Mouse (Mus musculus) c-Kit-positive CD71-positive TER-119-negative erythroid progenitor cells, embryonic 14.5 days (primary cell): Measurements from ENCODE around the gene Tmem268.
A peak's percentile ranks its signal among the peaks of the same experiment; 100 is the strongest.

Experiments
- DNase-seq: peaks from one replicate; pipeline ENCODE4 v3.0.0-alpha.2; 2013; ENCODE audit warnings: low read depth

Tmem268 gene

DNA sequence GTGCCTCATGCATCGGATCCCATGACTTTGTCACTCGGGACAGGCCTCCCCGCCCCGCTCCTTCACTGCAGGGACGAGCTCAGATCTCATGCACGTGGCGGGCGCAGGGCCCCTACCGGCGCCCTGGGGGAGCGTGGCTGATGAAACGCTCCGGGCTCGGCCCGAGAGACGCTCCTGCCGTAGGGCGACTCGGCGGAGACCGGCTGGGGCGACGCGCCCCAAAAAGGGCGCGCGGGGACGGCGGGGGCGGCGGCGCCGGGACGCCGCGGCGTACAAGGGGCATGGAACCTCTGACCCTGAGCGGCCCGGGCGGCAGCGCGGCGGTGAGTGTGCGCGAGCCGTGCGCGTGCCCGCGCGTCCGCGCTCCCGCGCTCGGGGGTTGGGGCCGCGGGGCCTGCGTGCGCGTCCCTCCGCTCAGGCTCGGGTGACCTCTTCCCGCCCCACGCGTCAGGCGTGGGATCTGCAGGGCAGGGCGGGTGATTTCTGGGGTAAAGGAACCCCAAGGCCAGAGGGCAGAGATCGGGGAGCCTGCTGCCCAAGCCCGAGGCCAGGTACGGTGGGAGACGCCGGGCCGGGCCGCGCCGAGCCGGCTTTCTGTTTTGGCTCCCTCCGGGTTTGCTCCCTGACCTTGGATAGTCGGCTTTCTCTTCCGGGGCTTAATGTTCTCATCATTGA is at the start of gene Tmem268:
Gene Tmem268, plus strand, starts transcription at position 375 of the 675 bp plus-strand sequence.
- DNase-seq: peak; percentile 51

DNA sequence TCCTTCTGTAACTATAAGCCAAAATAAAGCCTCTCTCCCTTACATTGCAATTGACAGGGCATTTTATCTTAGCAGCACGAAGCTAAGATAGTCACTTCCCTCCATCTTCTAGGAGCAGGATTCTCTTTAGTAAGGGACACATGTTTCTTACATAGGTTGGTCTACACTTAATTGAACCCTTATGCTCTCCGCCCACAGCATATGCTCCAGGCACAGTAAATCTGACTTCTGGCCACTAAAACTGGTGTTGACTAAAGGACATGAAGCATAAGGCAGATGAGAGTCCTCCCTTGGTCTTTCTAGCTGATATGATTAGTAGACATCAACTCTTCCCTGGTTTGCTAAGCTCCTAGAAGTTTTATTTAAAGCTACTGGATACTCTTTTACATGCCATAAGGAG is 45.7 kb upstream of the Tmem268 start:
- no peak for DNase-seq

DNA sequence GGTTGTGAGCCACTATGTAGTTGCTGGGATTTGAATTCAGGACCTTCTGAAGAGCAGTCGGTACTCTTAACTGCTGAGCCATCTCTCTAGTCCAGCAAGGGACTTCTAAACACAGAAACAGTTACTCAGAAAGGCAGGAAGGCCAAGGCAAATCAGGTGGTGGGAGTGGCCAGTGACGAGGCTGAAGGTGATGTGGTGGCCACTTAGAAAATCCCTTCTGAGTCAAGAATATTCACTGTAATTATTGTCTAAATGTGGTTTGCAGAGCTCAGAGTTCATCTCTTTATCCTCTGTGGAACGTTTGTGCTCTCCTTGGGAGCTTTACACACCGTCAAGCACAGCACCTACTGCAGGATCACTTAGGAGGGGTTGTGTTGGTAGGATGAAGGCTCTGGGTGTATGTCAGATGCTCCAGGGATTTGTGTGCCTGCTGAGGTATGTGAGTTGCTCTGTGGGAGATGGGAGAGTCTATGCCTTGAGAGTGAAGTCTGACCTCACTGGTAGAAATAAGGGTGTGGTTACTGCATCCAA is 44.1 kb upstream of the Tmem268 start:
- no peak for DNase-seq

DNA sequence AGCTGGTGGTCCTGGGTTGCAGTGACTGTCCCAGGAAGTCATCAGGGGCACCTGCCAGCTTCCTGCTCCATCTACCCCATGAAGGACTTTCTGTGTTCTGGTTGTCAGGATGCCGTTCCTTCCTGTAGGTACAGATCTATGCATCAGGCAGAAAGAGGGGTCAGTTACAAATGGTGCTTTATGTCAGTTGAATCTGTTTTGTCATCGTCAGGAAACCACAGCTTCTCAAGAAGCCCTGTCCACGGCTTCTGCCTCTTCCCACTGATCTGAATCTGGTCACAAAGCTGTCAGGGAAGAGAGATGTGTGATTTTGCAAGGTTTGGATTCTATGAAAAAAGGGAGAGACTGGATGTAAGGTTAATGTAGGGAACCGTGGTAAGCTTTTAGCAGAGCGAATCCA is 43.6 kb upstream of the Tmem268 start:
- no peak for DNase-seq

DNA sequence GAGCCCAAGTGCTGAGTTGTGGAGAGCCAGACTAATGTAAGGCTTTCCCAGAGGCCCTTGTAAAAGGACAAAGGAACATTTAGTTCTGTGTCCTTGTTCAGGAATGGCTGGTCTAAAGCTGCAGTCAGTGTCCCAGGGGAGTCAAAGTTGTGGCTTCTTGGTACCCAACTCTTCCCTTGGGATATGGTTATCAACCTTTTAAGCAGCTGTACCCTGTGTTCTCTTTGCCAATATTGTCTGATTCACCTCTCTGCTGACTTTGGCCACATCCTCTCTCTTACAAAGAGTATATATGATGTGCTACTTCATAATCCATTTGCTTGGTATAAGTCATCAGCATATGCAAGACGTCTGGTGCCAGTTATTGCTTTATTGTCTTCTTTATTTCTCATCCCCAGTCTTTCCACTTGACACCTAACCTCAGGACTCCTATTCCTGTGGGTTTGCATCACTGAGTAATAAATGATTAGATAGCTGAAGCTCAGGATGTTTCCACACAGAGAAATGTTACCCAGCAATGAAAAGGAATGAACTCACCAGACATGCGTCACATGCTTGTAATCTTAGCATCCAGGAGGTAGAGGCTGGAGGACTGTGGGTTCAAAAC is 36.7 kb upstream of the Tmem268 start:
- no peak for DNase-seq

DNA sequence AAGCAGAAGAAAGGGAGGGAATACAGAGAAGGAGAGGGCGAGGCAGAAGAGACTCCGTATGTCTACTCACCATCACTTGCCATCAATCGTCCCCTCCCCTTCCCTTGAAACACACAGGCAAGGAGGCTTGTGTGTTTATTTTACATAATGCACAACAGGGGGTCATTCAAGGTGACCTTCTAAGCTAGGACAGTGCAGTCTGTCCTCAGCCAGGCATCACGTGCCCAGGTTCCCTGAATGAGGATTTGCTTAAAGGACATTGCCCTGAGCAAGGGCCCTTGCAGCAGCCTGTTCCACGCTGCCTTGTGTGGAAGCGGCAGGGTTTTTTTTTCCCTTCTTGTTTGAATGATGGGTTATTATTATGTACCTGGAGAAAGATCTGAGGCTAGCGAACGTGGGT is 33.1 kb upstream of the Tmem268 start:
- DNase-seq: no peak

DNA sequence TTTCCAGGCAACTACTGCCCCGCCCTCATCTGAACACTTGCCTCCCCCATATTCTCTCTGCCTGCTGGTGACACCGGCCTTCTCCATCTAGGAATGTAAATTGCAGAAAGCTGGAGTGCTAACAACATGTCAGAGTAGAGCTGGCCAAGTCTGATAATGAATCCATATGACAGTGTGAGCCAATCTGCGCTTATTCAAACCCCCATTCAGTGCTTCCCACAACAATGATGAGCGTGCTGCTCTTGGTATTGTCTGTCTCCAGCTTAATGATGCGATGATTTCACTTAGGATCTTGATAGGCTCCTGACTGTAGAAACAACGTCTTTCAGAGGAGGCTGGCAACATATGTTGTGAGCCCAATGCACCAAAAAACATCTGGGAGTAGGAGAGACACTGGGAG is 29.6 kb upstream of the Tmem268 start:
- no peak for DNase-seq

DNA sequence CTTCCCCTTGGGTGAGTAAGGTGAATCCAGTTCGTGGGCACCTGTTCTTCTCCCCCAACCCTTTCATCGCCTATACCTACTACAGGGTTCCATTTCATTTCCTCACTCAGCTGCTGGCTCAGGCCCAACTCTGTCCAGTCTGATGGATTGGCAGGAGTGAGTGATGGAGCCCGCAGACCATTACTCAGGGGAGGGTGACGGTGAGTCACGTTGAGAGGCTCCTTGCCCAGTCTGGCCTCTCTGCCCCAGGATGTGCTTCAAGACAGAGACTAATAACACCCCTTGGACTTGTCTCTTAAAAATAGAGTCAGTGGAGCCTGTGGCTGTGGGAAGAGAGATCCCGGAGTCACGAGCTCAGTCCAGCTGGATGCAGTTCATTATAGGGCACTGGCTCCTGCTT is 28.2 kb upstream of the Tmem268 start:
- no peak for DNase-seq

DNA sequence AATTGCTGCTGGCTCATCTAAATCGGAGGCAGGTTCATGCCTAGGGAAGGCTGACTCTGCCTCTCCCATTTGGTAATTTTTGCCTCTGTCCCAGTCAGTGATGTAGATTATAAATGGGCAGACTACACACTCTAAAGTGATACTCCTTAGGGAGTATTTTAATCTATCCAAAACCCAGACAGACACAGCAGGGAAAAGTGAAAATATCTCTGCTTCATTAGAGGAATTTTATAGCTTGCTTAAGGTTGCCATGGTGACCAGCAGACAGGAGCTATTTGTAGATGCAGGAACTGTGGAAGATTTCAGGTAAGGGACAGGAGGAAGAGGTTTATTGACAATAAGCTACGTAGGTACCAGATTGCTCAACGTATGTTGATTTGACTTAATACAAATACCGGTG is 21.0 kb upstream of the Tmem268 start:
- DNase-seq: no peak

DNA sequence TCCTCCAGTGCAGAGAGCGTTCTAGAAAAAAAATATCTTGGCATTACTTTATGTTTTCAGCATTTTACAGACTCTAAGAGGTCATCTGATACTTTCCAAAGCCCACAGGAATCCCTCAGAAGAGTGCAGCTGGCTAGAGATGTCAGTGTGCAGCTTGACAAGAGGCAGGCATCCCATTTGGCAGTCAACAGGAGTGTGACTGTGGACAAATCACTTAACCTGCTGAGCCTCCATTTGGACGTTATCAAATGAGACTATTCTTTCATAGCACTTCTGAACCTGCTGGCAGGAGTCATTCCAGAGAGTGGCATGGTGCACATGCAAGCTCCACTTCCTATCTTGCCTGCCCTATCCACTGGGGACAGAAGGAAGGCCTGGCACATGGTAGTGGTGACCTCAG is 16.4 kb upstream of the Tmem268 start:
- no peak for DNase-seq

DNA sequence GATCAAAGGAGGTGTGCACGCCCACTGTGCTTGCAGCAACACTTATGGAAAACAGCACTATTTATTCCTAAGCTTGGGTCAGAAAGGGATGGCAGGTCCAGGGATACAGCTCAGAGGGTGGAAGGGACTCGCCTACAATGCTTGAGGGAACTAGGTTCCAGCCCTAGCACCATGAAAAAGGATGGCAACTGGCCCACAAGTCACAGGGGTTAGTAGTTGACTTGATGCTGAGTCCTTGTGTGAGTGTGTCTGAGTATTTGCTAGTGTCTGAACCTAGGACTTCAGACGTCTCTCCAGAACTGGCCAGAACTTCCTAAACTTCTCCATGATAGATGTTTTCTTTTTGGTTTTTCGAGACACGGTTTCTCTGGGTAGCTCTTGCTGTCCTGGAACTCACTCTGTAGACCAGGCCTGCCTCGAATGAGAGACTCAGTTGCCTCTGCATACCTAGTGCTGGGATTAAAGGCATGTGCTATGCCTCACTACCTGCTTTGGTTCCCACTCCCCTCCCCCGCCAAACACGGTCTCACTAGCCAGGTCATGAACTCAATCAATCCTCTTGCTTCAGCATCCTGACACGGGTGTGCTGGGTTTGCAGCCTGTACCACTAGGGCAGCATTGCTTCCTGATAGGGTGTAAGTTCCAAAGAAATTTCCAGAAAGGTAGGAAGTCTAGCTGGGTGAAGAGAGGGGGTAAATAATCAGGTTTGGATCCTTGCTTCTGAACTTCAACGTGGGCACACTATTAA is 14.7 kb upstream of the Tmem268 start:
- no peak for DNase-seq

DNA sequence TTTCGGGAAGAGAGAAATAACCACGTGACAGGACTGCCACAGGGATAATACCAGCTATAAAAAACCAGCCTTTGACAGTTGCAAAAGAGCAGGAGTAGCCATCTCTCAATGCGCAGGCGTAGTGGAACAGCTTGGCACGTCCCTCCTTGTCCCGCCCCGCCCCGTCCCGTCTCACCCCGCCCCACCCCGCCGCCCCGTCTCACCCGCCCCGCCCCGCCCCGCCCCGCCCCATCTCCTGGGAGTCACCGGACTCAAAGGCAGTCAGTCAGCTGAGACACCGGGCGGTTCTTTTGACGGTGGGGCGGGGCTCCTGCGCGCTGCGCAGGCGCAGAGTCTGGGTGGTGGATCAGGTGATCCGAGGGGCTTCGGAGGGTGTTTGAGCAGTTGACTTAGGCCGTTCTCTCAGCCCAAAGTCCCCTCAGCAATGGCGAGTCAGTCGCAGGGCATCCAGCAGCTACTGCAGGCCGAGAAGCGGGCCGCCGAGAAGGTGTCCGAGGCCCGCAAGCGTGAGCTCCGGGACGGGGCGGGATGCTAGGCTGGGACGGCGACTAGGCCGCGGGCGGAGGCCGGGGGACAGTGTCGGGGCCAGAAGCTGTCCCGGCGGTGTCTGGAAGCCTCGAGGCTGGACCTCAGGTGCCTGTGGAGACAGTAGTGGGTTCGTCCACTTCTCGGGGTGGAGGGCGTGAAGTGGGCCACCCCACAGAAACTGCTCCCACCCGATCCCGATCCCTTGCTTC is 13.9 kb upstream of the Tmem268 start, which contains the start of gene Atp6v1g1:
Gene Atp6v1g1, plus strand, starts transcription at position 279 of the 737 bp plus-strand sequence.
- peak; percentile 82 for DNase-seq

DNA sequence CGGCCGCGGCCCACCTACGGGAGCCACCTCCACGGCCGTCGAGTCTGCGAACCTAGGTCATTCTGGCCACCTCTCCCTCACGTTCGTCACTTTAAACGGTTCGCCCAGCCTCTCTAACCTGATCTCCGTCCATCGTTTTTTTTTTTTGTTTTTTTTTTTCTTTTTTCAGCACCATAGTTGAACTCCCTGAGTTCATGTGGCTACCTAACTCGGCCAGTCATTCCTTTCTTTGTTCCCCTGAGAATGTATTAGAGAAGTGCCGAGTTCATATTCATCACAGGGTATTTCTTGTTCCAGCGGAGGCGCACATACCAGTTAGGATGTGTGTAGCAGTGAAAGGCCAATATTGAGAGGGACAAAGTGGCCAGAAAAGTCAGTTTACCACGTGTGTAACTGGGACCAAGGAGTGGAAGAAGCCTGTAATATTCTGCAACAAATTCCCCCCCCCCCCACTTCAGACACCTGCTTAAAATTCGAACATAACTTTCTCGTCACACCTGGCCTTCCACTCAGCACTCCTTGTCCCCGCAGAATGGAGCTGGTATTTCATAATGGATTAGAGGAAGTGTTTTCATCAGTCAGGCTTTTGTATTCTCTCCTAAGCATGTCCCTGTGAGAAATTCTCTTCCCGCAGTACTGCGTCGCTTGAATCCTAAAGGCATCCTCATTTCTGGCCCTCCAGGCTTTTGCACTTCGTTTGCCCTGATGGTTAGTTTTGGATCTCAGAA is 13.2 kb upstream of the Tmem268 start:
- no peak for DNase-seq

DNA sequence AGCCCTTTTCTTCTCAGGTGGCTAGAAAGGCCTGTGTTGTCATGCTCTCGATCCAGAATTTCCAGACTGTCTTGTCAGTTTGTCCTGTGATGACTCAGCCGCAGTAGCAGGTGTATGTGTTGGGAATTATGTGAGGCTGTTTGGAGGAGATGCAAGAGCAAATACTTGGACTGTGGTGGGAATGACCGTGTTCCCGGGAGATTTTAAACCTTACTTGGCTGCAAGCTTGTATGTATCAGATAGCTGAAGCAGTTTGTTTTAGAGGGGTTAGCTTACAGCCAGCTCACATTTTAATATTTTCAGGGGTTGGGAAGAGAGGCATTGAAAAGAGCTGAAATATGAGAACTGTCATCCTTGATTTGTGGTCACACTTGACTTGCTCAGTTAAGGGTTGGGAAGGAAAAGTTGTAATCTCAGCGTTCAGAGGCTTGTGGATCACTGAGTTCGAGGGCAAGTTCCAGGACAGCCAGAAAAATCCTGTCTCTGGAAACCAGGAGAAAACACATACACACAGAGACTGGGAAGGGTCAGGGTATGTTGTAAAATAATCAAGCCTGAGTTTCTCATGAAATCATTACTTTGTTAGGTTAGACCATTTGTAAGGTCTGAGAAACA is 12.0 kb upstream of the Tmem268 start:
- DNase-seq: no peak

DNA sequence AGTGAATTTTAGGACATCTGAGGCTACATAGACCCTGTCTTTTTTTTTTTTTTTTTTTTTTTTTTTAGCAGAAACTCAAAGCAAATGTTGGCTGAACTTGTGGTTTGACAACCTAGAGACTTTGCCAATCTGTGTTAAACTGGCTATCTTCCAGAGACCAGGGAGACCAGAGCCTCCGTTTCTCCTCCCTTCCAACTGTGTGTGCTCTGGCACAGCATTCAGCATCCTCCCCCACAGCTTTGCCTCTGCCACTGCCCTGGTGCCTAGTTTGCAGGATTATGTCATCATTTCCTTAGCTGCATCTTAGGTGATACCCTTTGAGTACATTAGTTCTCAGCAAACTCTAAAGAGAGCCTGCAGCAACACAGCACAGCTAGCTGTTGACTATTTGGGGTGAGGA is 10.8 kb upstream of the Tmem268 start:
- DNase-seq: no peak

DNA sequence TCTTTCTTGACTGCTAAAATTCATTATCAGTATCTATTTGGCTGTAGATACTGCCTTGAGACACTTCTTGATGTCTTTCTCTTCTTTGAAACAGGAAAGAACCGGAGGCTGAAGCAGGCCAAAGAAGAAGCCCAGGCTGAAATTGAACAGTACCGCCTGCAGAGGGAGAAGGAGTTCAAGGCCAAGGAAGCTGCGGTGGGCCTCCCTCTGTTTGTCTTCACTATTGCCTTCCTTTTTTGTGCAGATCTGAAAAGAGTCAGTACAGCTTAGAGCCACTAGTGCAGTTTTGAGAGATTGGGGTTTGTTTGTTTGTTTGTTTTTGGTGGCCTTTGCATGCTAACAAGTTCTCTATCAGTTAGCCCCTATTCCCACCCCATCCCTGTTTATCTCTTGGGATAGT is 10.1 kb upstream of the Tmem268 start:
- DNase-seq: no peak

DNA sequence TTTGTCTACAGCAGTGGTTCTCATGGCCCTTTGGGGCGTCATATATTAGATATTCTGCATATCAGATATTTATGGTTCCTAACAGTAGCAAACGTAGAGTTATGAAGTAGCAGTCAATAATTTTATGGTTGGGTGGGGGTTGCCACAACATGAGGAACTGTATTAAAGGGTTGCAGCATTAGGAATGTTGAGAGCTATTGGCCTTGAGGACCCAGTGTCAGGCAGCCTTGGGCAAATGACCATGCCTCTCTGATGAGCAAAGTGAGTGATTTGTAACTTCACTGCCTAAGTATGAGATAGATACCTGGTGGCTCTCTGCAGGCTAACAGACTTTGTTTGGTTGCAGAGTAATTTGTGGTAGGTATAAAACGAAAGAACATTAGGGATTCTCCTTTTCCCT is 7.7 kb upstream of the Tmem268 start:
- DNase-seq: no peak

DNA sequence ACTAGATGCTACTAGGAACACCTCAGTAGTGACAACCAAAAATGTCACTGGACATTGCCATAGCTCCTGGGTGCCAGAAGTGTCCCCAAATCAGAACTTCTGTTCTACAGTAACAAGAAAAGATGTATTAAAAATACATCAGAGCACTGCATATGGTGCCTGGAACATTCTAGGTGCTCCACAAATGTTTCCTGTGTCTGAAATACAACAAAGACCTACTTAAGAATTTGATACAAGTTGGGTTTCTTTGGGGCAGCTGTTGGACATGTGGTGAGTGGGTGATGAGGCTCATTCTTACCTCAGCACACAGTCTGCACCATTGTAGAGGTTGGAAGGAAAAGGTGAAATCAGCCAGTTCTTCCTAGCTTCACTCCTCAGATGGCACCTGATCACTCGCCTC is 5.7 kb upstream of the Tmem268 start:
- DNase-seq: no peak

DNA sequence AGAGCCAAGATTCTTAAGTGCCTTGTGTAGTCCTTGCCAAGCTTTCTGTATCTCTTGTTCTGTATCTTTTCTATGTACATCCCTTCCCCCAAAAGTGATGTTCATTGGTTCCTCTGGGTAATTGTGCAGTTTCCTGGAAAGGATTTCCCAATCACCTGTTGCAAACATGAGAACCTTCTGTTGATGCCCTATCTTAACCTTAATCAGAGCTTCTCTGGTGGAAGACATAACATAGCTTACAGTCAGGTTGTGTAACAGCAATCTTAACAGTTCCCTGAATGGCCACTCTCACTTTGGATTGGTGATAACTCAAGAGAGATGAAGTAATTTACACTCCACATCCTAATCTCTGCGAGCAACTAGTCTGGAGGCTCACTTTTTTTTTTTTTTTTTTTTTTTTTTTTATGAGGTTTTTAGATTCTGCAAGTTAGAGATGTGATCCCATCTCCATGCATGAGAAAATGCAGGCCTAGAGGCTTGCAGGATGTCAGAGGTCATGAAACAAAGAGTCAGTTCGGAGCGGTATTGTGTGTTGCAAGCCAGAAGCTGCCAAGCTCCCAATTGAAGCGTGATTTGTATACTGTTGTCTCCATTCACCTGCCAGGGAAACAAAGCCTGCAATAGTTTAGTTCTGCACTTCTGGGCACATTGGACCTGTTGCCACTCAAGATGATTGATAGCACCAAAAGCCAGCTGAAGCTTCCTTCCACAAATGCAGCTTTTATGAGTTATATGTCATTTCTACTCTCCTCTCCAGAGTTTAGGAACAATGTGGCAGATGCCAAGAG is 4.6 kb upstream of the Tmem268 start:
- no peak for DNase-seq

DNA sequence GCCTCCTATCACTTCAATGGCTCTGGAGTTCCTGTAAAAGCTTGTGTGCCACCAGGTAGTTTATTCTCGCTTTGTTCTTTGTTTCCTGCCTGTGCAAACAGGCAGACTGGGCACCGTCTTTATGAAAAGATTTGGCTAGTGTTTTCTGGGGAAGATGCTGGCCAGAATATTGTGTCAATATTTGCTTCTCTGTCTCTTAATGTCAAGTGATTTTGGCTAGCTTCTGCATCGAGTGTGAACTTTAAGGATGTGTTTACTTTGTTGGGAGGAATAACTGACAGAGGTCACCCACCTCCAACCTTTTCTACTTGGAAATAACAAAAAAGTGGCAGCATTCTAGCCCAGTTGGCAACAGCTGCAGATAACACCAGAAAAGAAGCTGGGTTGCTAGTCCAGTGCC is 4.0 kb upstream of the Tmem268 start:
- no peak for DNase-seq
